Mouse (Mus musculus) hindbrain, postnatal 0 days (tissue): Measurements from ENCODE around the gene Tesmin. TPM values are rescaled to one million over a fixed set of nuclear protein-coding genes. Genes with fewer than 3 reads are reported as not detected.

Source experiments
- ATAC-seq: fragments of 200-750 bp; cut with Nextera tagmentation; 2 replicates; pipeline ENCODE4 v1.8.0; 2017; ENCODE audit warnings: mild to moderate bottlenecking, moderate TSS enrichment, moderate library complexity
- DNase-seq: peaks from one replicate; pipeline ENCODE4 v3.0.0-alpha.2; 2015; ENCODE audit warnings: low spot score
- H3K27ac ChIP-seq: fragments of 300-500 bp; sonication (generic); 2 replicates; pipeline ENCODE4 v1.5.1; 2014; ENCODE audit warnings: mild to moderate bottlenecking
- H3K27me3 ChIP-seq: fragments of 300-500 bp; sonication (generic); 2 replicates; pipeline ENCODE4 v1.6.1; 2014; ENCODE audit warnings: low read length, mixed read lengths; ENCODE audit not compliant: insufficient read depth
- H3K36me3 ChIP-seq: fragments of 300-500 bp; sonication (generic); 2 replicates; pipeline ENCODE4 v1.6.1; 2014; ENCODE audit warnings: low read length, mixed read lengths; ENCODE audit not compliant: insufficient read depth
- H3K4me1 ChIP-seq: fragments of 300-500 bp; sonication (generic); 2 replicates; pipeline ENCODE4 v1.6.1; 2014; ENCODE audit warnings: antibody characterized with exemption, low read length, mixed read lengths; ENCODE audit not compliant: insufficient read depth
- H3K4me2 ChIP-seq: fragments of 300-500 bp; sonication (generic); 2 replicates; pipeline ENCODE4 v1.6.1; 2014; ENCODE audit warnings: low read depth, mild to moderate bottlenecking, low read length, moderate library complexity, mixed read lengths
- H3K4me3 ChIP-seq: fragments of 300-500 bp; sonication (generic); 2 replicates; pipeline ENCODE4 v1.5.1; 2014; ENCODE audit warnings: low read length
- H3K9ac ChIP-seq: fragments of 300-500 bp; sonication (generic); replicated peaks from 2 replicates; pipeline ENCODE4 v1.6.1; 2014; ENCODE audit warnings: mild to moderate bottlenecking, low read length, moderate library complexity, mixed read lengths
- H3K9me3 ChIP-seq: fragments of 300-500 bp; sonication (generic); 2 replicates; pipeline ENCODE4 v1.6.1; 2016; ENCODE audit warnings: low read length, mixed read lengths
- CTCF ChIP-seq: IDR thresholded peaks from 2 replicates; pipeline ENCODE4 v1.5.1; 2016; ENCODE audit warnings: antibody characterized with exemption, control low read depth, low read depth
- WGBS: fragments of 180-500 bp; shearing (Covaris S2); extraction: QIAGEN DNeasy Blood & Tissue Kit; methylation state at CpG from one replicate; pipeline ENCODE4 v1.1.7; 2014; 5-methylcytosine and 5-hydroxymethylcytosine counted together
- polyA plus RNA-seq: library from polyadenylated mRNA; unstranded; fragments of >200 nt; fragmentation: Nextera tagmentation; extraction: Ambion mirVana; gene quantifications from 2 replicates; pipeline ENCODE4 v1.2.1, GENCODE M21; 2015
- total RNA-seq: library from RNA; depleted of rRNA; stranded (reverse); fragments of >200 nt; gene quantifications from 2 replicates; pipeline ENCODE4 v1.2.3, GENCODE M21; 2014; rRNA removed

Gene Tesmin
- total RNA-seq (1.3 and 1.5 TPM in 2 replicates), polyA plus RNA-seq (0.97 and 1.1 TPM in 2 replicates)

GRCm38 (mm10) chr19:3388629-3389057 lies at the start of gene Tesmin:
Gene Tesmin (plus strand): TSS chr19:3388857.
- H3K27ac ChIP-seq, result peak within 1 kb of the TSS; percentile 74
- H3K9me3 ChIP-seq, result no peaks in the 10 kb centered on the region
- peak; percentile 95 for DNase-seq
- H3K4me3 ChIP-seq, result peak within 1 kb of the TSS; percentile 46
- H3K4me2 ChIP-seq, result peak within 1 kb of the TSS; percentile 77
- H3K9ac ChIP-seq, result peak within 1 kb of the TSS; percentile 57
- 2% methylated on average over 33 of the region's 33 CpGs for WGBS
- peak; percentile 69 for TF ChIP-seq CTCF
- no peaks in the 10 kb centered on the region; the same call in 1 of the 2 replicates for H3K36me3 ChIP-seq
- peak; percentile 95 for ATAC-seq
- H3K4me1 ChIP-seq, result peaks cover 3% of the 10 kb centered on the region; the same call in 1 of the 2 replicates
- H3K27me3 ChIP-seq, result no peaks in the 10 kb centered on the region

GRCm38 (mm10) chr19:3339187-3339586 lies 49.5 kb upstream of the Tesmin start:
- H3K27me3 ChIP-seq, result no peaks in the 10 kb centered on the region
- no peak overlapping the region for H3K4me3 ChIP-seq
- WGBS, result 86% methylated on average over 8 of the region's 8 CpGs
- H3K4me1 ChIP-seq, result peaks cover 4% of the 10 kb centered on the region; the same call in 1 of the 2 replicates
- no peak overlapping the region for H3K27ac ChIP-seq
- ATAC-seq, result no peak
- no peak for TF ChIP-seq CTCF
- H3K4me2 ChIP-seq, result no peak overlapping the region
- no peak for DNase-seq
- no peak overlapping the region for H3K9ac ChIP-seq
- no peaks in the 10 kb centered on the region for H3K9me3 ChIP-seq
- H3K36me3 ChIP-seq, result no peaks in the 10 kb centered on the region

GRCm38 (mm10) chr19:3341021-3341420 lies 47.6 kb upstream of the Tesmin start:
- no peak overlapping the region for H3K4me2 ChIP-seq
- H3K36me3 ChIP-seq, result no peaks in the 10 kb centered on the region
- TF ChIP-seq CTCF, result no peak
- DNase-seq, result no peak
- no peak overlapping the region for H3K9ac ChIP-seq
- H3K27me3 ChIP-seq, result no peaks in the 10 kb centered on the region
- H3K27ac ChIP-seq, result no peak overlapping the region
- 77% methylated on average over 3 of the region's 3 CpGs for WGBS
- H3K4me3 ChIP-seq, result no peak overlapping the region
- no peaks in the 10 kb centered on the region for H3K9me3 ChIP-seq
- no peaks in the 10 kb centered on the region for H3K4me1 ChIP-seq
- ATAC-seq, result no peak

GRCm38 (mm10) chr19:3343929-3344328 lies 44.7 kb upstream of the Tesmin start:
- DNase-seq (no peak), ATAC-seq (no peak)
- H3K9ac ChIP-seq, result no peak overlapping the region
- WGBS, result 59% methylated on average over 3 of the region's 3 CpGs
- no peak overlapping the region for H3K4me3 ChIP-seq
- H3K4me1 ChIP-seq, result no peaks in the 10 kb centered on the region
- no peak overlapping the region for H3K27ac ChIP-seq
- H3K4me2 ChIP-seq, result no peak overlapping the region
- no peak for TF ChIP-seq CTCF
- H3K36me3 ChIP-seq, result no peaks in the 10 kb centered on the region
- no peaks in the 10 kb centered on the region for H3K9me3 ChIP-seq
- no peaks in the 10 kb centered on the region for H3K27me3 ChIP-seq

- Histone ChIP-seq H3K36me3 (no peaks in the 10 kb centered on the region), H3K9ac (no peak overlapping the region), H3K9me3 (no peaks in the 10 kb centered on the region), H3K4me2 (no peak overlapping the region), H3K27me3 (no peaks in the 10 kb centered on the region), H3K4me3 (no peak overlapping the region), H3K4me1 (no peaks in the 10 kb centered on the region), H3K27ac (no peak overlapping the region)
- no peak for TF ChIP-seq CTCF
- DNase-seq (no peak), ATAC-seq (no peak)
- 75% methylated on average over 8 of the region's 8 CpGs for WGBS
Observed at GRCm38 (mm10) chr19:3344636-3345544, 43.8 kb upstream of the Tesmin start.

GRCm38 (mm10) chr19:3347784-3348183 lies 40.9 kb upstream of the Tesmin start:
- H3K9ac ChIP-seq, result no peak overlapping the region
- no peak for ATAC-seq
- 91% methylated on average over 1 of the region's 1 CpGs for WGBS

More at GRCm38 (mm10) chr19:3347784-3348183, 40.9 kb upstream of the Tesmin start:
- H3K27me3 ChIP-seq, result no peaks in the 10 kb centered on the region
- H3K9me3 ChIP-seq, result no peaks in the 10 kb centered on the region
- H3K4me1 ChIP-seq, result no peaks in the 10 kb centered on the region
- H3K4me2 ChIP-seq, result no peak overlapping the region
- TF ChIP-seq CTCF, result peak; percentile 31
- H3K36me3 ChIP-seq, result no peaks in the 10 kb centered on the region
- DNase-seq, result no peak
- no peak overlapping the region for H3K4me3 ChIP-seq
- H3K27ac ChIP-seq, result no peak overlapping the region
